Mouse (Mus musculus) embryonic facial prominence, embryonic 15.5 days (tissue): Measurements from ENCODE around the gene Nup93. TPM values are rescaled to one million over a fixed set of nuclear protein-coding genes. Genes with fewer than 3 reads are reported as not detected.
A peak's percentile ranks its signal among the peaks of the same experiment; 100 is the strongest.

ENCODE experiments used
- ATAC-seq: fragments of 200-750 bp; cut with Nextera tagmentation; 2 replicates; pipeline ENCODE4 v1.8.0; 2017; ENCODE audit warnings: low read depth, moderate TSS enrichment; ENCODE audit not compliant: insufficient number of reproducible peaks, low FRiP score, low TSS enrichment
- H3K27ac ChIP-seq: fragments of 300-500 bp; sonication (generic); replicated peaks from 2 replicates; pipeline ENCODE4 v1.5.1; 2015; ENCODE audit warnings: mild to moderate bottlenecking, inconsistent platforms
- H3K27me3 ChIP-seq: fragments of 300-500 bp; sonication (generic); 2 replicates; pipeline ENCODE4 v1.6.1; 2015; ENCODE audit warnings: inconsistent platforms
- H3K36me3 ChIP-seq: fragments of 300-500 bp; sonication (generic); 2 replicates; pipeline ENCODE4 v1.6.1; 2015; ENCODE audit warnings: mild to moderate bottlenecking, inconsistent platforms
- H3K4me1 ChIP-seq: fragments of 300-500 bp; sonication (generic); 2 replicates; pipeline ENCODE4 v1.6.1; 2015; ENCODE audit warnings: inconsistent platforms
- H3K4me2 ChIP-seq: fragments of 300-500 bp; sonication (generic); replicated peaks from 2 replicates; pipeline ENCODE4 v1.6.1; 2015; ENCODE audit warnings: mild to moderate bottlenecking, inconsistent platforms
- H3K4me3 ChIP-seq: fragments of 300-500 bp; sonication (generic); replicated peaks from 2 replicates; pipeline ENCODE4 v1.5.1; 2015; ENCODE audit warnings: mild to moderate bottlenecking, inconsistent platforms
- H3K9ac ChIP-seq: fragments of 300-500 bp; sonication (generic); 2 replicates; pipeline ENCODE4 v1.6.1; 2015; ENCODE audit warnings: inconsistent platforms
- H3K9me3 ChIP-seq: fragments of 300-500 bp; sonication (generic); replicated peaks from 2 replicates; pipeline ENCODE4 v1.6.1; 2016; ENCODE audit warnings: inconsistent platforms
- WGBS: fragments of 180-500 bp; shearing (Covaris S2); methylation state at CpG from one replicate; pipeline ENCODE4 v1.1.7; 2015; 5-methylcytosine and 5-hydroxymethylcytosine counted together
- microRNA counts: library from miRNA; unstranded; fragments of <30 nt; microRNA quantifications from one replicate; lab custom pipeline; 2016
- microRNA-seq: library from miRNA; unstranded; fragments of <30 nt; microRNA quantifications from one replicate; pipeline ENCODE4, GENCODE M21; 2016; ENCODE audit warnings: borderline number of aligned reads
- polyA plus RNA-seq: library from polyadenylated mRNA; unstranded; fragments of >200 nt; fragmentation: Nextera tagmentation; extraction: Ambion mirVana; gene quantifications from 2 replicates; pipeline ENCODE4 v1.2.1, GENCODE M21; 2015

Nup93 gene
- polyA plus RNA-seq, 1 experiment from 2014 or later: 63.5 TPM

DNA sequence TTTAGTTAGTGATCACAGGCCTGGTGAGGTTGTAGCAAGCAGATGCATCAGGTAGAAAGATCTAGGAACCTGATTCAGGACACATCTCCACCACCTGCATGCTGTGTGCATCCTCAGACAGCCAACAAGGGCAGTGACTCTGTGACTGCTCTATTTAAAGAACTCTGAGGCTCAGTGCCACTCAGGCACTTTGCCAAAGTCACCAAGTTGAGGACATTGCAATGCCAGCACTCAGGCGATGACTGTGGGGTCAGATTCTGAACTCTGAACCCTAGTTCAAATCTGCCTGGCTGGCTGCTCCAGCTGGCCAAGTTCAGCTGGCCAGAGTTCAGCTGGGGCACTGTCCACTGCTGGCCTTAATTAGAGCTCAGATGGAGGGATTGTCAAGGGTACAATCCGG, 149.5 kb downstream of the Nup93 start:
- no peak overlapping the region for H3K9ac ChIP-seq
- H3K27me3 ChIP-seq: no peaks in the 10 kb centered on the region
- ATAC-seq: no peak
- H3K4me2 ChIP-seq: no peak overlapping the region
- no peak overlapping the region for H3K27ac ChIP-seq
- no peak overlapping the region for H3K4me3 ChIP-seq
- WGBS: 71% methylated on average over 2 of the region's 2 CpGs
- H3K36me3 ChIP-seq: no peaks in the 10 kb centered on the region
- no peaks in the 10 kb centered on the region for H3K9me3 ChIP-seq
- H3K4me1 ChIP-seq: peaks cover 2% of the 10 kb centered on the region; the same call in 1 of the 2 replicates

DNA sequence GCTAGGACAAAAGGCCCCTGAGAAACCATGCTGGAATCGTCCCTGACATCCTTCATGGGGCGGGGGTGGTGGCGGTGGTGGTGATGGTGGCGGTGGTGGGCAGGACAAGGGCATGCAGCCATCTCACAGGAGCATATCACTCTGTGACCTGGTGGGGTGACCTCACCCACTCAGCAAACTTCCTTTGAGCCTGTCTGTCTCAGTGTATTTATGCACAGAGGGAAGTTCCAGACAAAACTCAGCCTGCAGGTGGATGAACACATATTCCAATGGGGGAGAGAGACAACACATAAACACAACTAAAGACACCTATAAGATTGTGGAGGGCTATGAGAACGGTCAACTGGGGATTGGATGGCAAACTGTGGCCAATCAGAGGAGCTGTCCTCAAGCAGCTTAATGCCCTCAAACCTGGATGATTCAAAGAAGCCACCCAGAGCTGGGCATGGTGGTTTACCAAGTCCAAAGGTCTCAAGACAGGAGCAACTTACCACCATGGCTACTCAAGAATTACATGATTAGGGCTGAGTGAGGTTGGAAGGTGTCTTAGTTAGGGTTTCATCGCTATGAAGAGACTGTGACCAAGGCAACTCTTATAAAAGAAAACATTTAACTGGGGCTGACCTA, 150.4 kb downstream of the Nup93 start:
- H3K4me3 ChIP-seq: no peak overlapping the region
- no peak overlapping the region for H3K9ac ChIP-seq
- no peak overlapping the region for H3K27ac ChIP-seq
- no peaks in the 10 kb centered on the region; the same call in 1 of the 2 replicates for H3K4me1 ChIP-seq
- no peak for ATAC-seq
- no peaks in the 10 kb centered on the region for H3K9me3 ChIP-seq
- H3K4me2 ChIP-seq: no peak overlapping the region
- no peaks in the 10 kb centered on the region for H3K36me3 ChIP-seq
- H3K27me3 ChIP-seq: no peaks in the 10 kb centered on the region
- WGBS: 88% methylated on average over 6 of the region's 6 CpGs

DNA sequence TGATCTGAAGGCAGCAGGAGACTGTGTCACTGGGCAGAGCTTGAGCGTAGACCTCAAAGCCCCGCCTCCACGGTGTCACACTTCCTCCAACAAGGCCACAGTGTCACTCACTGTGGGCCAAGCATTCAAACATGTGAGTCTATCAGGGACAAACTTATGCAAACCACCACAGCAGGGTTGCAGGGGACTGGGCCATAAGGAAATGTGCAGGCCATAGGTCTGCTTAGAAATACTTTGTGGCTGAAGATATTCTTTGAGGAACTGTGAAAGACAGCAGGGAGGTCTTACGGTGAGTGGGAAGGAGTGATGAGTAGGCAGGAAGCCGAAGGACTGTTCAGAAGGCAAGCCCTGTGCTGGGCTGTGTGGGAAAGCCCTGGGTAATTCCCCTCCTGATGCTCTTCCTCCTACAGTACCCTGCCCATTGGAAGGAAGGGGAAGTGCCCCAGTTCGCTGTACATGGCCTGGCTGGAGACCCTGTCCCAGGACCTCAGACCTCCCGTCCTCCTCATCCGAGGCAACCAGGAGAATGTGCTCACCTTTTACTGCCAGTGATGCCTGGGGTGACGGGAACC, 151.1 kb downstream of the Nup93 start:
- no peak overlapping the region for H3K9ac ChIP-seq
- no peaks in the 10 kb centered on the region for H3K27me3 ChIP-seq
- 80% methylated on average over 9 of the region's 9 CpGs for WGBS
- H3K9me3 ChIP-seq: no peaks in the 10 kb centered on the region
- H3K4me2 ChIP-seq: no peak overlapping the region
- H3K36me3 ChIP-seq: no peaks in the 10 kb centered on the region
- no peak overlapping the region for H3K4me3 ChIP-seq
- H3K27ac ChIP-seq: no peak overlapping the region
- no peaks in the 10 kb centered on the region; the same call in 1 of the 2 replicates for H3K4me1 ChIP-seq
- ATAC-seq: no peak

MicroRNA genes within 50 kb of the gene (microRNA counts, 519-probe panel; counts per million panel counts)
- 2,696 counts per million, percentile 63 among the panel's probes with 10 or more counts for microRNA mmu-miR-138 (lab: Ali Mortazavi, UCI)

Small RNA genes within 50 kb of the gene (microRNA-seq; reads per million reads assigned to microRNA genes)
- gene Mir138-2: 94.5 reads per million, percentile 54 among the genes with 10 or more reads in this experiment

Other genes with a start within 250 kb of the Nup93 start
- gene Amfr, start 201.7 kb upstream of the Nup93 start, polyA plus RNA-seq: 49.3 and 49.8 TPM in 2 replicates
- gene Nudt21, start 177.5 kb upstream of the Nup93 start, polyA plus RNA-seq: 95.0 and 103 TPM in 2 replicates
- 12.4 and 16.1 TPM in 2 replicates for gene Ogfod1, start 177.4 kb upstream of the Nup93 start, polyA plus RNA-seq
- 15.3 and 16.2 TPM in 2 replicates for gene Bbs2, start 115.6 kb upstream of the Nup93 start, polyA plus RNA-seq
- gene Mt4, start 77.4 kb upstream of the Nup93 start, polyA plus RNA-seq: 6.3 and 16.6 TPM in 2 replicates
- gene Mt3, start 62.0 kb upstream of the Nup93 start, polyA plus RNA-seq: 8.2 and 8.5 TPM in 2 replicates
- 83.3 and 95.7 TPM in 2 replicates for gene Mt2, start 41.9 kb upstream of the Nup93 start, polyA plus RNA-seq
- gene Mt1, start 35.5 kb upstream of the Nup93 start, polyA plus RNA-seq: 290 and 306 TPM in 2 replicates
- gene Slc12a3, start 114.6 kb downstream of the Nup93 start, polyA plus RNA-seq: 0.23 TPM in 1 of 2 replicates, not detected in the other
- 96.8 and 103 TPM in 2 replicates for gene Herpud1, start 171.9 kb downstream of the Nup93 start, polyA plus RNA-seq
- 0.35 and 0.40 TPM in 2 replicates for gene Nlrc5, start 219.8 kb downstream of the Nup93 start, polyA plus RNA-seq